In the genomic region with DNA sequence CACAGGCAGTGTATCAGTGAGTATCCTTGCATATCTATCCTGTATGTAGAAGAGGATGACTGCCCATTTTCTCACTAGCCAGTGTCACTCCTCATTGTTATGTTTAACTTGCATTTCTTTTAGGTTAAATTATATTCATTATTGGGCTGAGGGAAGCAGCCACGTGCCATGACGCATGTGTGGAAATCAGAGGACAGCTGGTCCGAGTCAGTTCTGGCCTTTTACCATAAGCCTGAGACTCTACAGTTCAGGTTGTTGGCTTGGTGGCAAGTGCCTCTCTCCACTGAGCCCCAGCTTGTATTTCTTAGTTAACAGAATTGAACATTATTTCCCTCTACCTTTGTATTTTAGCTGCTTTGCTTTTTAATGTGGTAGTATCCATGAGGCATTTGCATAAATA, we compare ENCODE assay signal across 12 mouse cellular contexts. TPM values are rescaled to one million over a fixed set of nuclear protein-coding genes. Genes with fewer than 3 reads are reported as not detected.
"Had no signal": no experiment of that assay in that cellular context is flagged by ENCODE, and none has a peak within 500 bp of the region (broad histone marks: within the 10 kb centered on the region; RNA-seq: fewer than 3 reads in every experiment).

No protein-coding gene starts in this region.

- DNase-seq: kidney, postnatal 10 days; kidney, postnatal 36 days; layer of hippocampus, postnatal 36 days; liver, embryonic 13.5 days; lung, adult 2 months; lung, postnatal 14 days; lung, postnatal 4 days; midbrain, embryonic 14.5 days; thymus, adult 18-20 months; thymus, postnatal 36 days had no signal

RNA-seq across cellular contexts. Expression of a gene that starts 48.0 kb away (rescaled TPM):
- polyA plus RNA-seq: liver, adult 2 months; small intestine, adult 2 months had no signal
